In genomic region chr12:102722966-102723365, GRCm38 (mm10) we compare ENCODE assay signal across 18 mouse cellular contexts. TPM values are rescaled to one million over a fixed set of nuclear protein-coding genes. Genes with fewer than 3 reads are reported as not detected.
"Had no signal": no experiment of that assay in that cellular context is flagged by ENCODE, and none has a peak within 500 bp of the region (broad histone marks: within the 10 kb centered on the region; RNA-seq: fewer than 3 reads in every experiment).

No protein-coding gene starts in this region.

- H3K4me3 ChIP-seq: left cerebral cortex, adult 2 months; limb, embryonic 15.5 days; liver, embryonic 12.5 days; midbrain, embryonic 10.5 days; neural tube, embryonic 13.5 days had no signal

- H3K27ac ChIP-seq: left cerebral cortex, adult 2 months; limb, embryonic 15.5 days; liver, embryonic 12.5 days; neural tube, embryonic 13.5 days; stomach, postnatal 0 days had no signal

- H3K9ac ChIP-seq: limb, embryonic 15.5 days; liver, embryonic 12.5 days; lung, embryonic 14.5 days; neural tube, embryonic 13.5 days had no signal

- H3K36me3 ChIP-seq: limb, embryonic 15.5 days; liver, embryonic 12.5 days; midbrain, embryonic 10.5 days; neural tube, embryonic 13.5 days had no signal

- H3K9me3 ChIP-seq: limb, embryonic 15.5 days; liver, embryonic 12.5 days; midbrain, embryonic 10.5 days; neural tube, embryonic 13.5 days had no signal

- ATAC-seq: liver, embryonic 12.5 days; midbrain, embryonic 16.5 days had no signal

- DNase-seq: kidney, postnatal 10 days; lung, embryonic 14.5 days; lung, postnatal 10 days; lung, postnatal 4 days; right cerebral cortex, adult 18-20 months had no signal

- H3K4me2 ChIP-seq: limb, embryonic 15.5 days; liver, embryonic 12.5 days; lung, embryonic 14.5 days; neural tube, embryonic 13.5 days had no signal

- H3K27me3 ChIP-seq: limb, embryonic 15.5 days; neural tube, embryonic 13.5 days had no signal

RNA-seq across cellular contexts. Expression of gene Gm28051, which starts 34.6 kb away (rescaled TPM):
- total RNA-seq: layer of hippocampus, adult 8-10 months; layer of hippocampus, postnatal 14 days; left cerebral cortex, adult 2 months; left cerebral cortex, postnatal 14 days; megakaryocyte, adult 5-6 weeks had no signal
- polyA plus RNA-seq: large intestine, adult 2 months; limb, embryonic 15.5 days; liver, embryonic 16.5 days; lung, embryonic 14.5 days; midbrain, embryonic 10.5 days; midbrain, embryonic 16.5 days; neural tube, embryonic 13.5 days; stomach, postnatal 0 days had no signal
